Mouse (Mus musculus): ENCODE measurements at regions not wholly inside any gene's neighbourhood (a gene's known extent, or its start where the extent isn't known, plus 50 kb on each side); places are given as distances from the start of the nearest gene placed in this dataset.

DNA sequence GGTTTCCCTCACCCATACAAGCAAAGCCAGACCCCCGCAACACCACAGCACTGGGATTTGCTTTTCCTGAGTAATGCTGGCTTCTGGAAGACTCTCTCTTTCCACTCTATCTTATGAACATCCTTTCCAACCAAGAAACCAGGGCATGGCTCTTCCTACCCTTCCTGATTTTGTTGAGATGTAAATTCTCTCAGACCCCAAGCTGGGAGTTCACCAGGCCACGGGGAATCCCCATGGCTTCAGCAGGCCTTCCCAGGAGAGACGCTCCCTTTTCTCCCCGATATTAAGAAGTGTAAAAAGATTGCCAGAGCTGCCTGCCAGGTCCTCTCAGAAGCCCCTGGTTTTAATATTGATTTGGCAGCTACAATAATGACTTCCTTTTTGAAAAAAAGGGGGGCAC lies 146.3 kb upstream of the Tbx3 start:
- Histone ChIP-seq H3K4me3 (replicated peaks) (no peak overlapping the region), H3K36me3 (no peaks in the 10 kb centered on the region), H3K27ac (no peak overlapping the region), H3K9ac (no peak overlapping the region), H3K9me3 (no peaks in the 10 kb centered on the region), H3K4me2 (no peak overlapping the region), H3K4me1 (no peaks in the 10 kb centered on the region), H3K27me3 (replicated peaks) (0 out of 2 replicates have a peak, but pooled peaks cover 2% of the 10 kb centered on the region)
- ATAC-seq (ENCODE audit: insufficient read depth, low FRiP score, low read depth), result no peak
- WGBS, result 40% methylated on average over 4 of the region's 4 CpGs

DNA sequence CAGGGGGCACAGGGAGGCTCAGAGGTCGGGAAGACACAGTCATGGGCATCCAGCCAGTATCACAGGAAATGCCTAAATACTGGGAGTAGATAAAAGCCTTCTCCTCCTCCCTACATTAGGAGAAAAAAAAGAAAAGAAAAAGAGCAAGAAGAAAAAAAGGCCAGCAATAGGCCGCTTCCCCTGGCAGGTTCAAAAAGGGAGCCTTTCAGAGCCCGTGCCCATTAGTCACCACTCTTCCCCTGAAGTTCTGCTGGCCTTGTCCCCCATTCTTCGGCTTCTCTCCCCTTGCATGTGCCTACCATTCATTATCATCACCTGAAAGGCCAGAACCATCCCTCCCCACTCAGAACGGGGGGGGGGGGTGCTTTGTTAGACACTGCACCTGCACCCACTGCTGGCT lies 144.5 kb upstream of the Tbx3 start:
- Histone ChIP-seq H3K36me3 (no peaks in the 10 kb centered on the region), H3K4me3 (replicated peaks) (no peak overlapping the region), H3K4me2 (no peak overlapping the region), H3K27ac (no peak overlapping the region), H3K4me1 (no peaks in the 10 kb centered on the region; the same call in 1 of the 2 replicates), H3K9me3 (no peaks in the 10 kb centered on the region), H3K27me3 (replicated peaks) (0 out of 2 replicates have a peak, but pooled peaks cover 2% of the 10 kb centered on the region), H3K9ac (no peak overlapping the region)
- 62% methylated on average over 5 of the region's 5 CpGs for WGBS
- no peak for ATAC-seq (ENCODE audit: insufficient read depth, low FRiP score, low read depth)

DNA sequence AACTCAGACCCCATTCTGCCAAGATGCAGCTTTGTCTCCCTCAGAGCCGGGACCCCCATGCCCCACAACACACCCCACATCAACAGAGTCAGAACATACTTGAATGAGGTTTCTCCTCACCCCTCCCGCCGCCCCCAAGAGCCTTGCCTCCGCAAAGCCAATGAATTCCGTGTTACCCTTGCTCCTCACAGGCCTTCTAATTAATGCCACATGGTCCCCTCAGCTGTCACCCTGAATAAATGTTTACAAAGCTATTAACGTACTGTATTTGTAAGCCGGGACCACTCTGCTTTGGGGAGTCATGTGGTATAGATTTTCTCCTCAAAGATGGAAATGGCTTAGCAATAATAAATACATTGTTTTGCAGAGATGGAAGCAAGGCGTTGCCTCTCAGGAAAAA lies 140.5 kb upstream of the Tbx3 start:
- ATAC-seq (ENCODE audit: insufficient read depth, low FRiP score, low read depth), result no peak
- no peaks in the 10 kb centered on the region; the same call in 1 of the 2 replicates for H3K4me1 ChIP-seq
- H3K9ac ChIP-seq, result no peak overlapping the region
- 0 out of 2 replicates have a peak, but pooled peaks cover 2% of the 10 kb centered on the region for H3K27me3 ChIP-seq (replicated peaks)
- no peak overlapping the region for H3K4me2 ChIP-seq
- H3K9me3 ChIP-seq, result no peaks in the 10 kb centered on the region
- no peaks in the 10 kb centered on the region for H3K36me3 ChIP-seq
- H3K4me3 ChIP-seq (replicated peaks), result no peak overlapping the region
- H3K27ac ChIP-seq, result no peak overlapping the region
- 35% methylated on average over 8 of the region's 8 CpGs for WGBS

DNA sequence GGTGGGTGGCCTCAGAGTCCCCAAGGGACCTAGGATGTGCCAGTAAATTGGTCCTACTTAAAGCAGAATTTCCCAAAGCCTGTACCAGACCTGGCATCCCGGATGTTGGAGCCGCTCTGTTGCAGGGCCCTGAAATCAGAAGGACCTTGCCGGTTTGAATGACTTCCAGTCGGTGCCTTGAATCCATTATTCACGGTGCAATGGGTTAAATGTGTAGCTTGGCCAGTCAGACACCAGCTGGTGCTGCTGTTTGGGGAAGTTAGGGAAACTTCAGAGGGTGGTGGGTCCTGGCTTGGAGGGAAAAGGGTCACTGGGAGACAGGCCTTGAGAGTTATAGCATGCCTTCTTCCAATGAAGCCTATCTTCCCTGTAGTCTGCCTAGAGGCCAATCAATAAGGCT lies 135.5 kb upstream of the Tbx3 start:
- 80% methylated on average over 5 of the region's 5 CpGs for WGBS
- Histone ChIP-seq H3K36me3 (no peaks in the 10 kb centered on the region), H3K4me3 (replicated peaks) (no peak overlapping the region), H3K27me3 (replicated peaks) (no peaks in the 10 kb centered on the region), H3K27ac (no peak overlapping the region), H3K4me2 (no peak overlapping the region), H3K9me3 (no peaks in the 10 kb centered on the region), H3K9ac (no peak overlapping the region), H3K4me1 (no peaks in the 10 kb centered on the region; the same call in 1 of the 2 replicates)
- no peak for ATAC-seq (ENCODE audit: insufficient read depth, low FRiP score, low read depth)

DNA sequence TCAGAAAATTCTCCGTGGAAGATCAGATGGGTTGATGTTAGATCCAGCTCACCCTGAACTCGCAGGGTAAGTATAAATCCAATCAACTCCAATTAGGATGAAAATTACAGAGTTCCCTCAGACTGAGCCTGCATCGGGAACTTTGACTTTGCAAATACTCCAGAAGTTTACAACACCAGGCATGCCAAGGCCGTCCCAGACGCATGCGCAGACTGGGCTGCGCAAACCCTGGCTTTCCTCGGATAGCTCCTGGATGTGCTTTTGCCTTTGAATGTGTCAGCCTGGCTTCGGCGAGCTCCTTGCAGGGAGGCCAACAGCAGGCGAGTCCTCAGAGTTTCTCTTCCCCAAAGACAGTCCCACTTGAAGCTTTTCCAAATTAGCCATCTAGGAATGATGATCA lies 127.6 kb upstream of the Tbx3 start:
- no peak for ATAC-seq (ENCODE audit: insufficient read depth, low FRiP score, low read depth)
- 84% methylated on average over 11 of the region's 11 CpGs for WGBS
- H3K9me3 ChIP-seq, result no peaks in the 10 kb centered on the region
- no peaks in the 10 kb centered on the region for H3K36me3 ChIP-seq
- H3K27ac ChIP-seq, result no peak overlapping the region
- H3K4me2 ChIP-seq, result no peak overlapping the region
- H3K9ac ChIP-seq, result no peak overlapping the region
- no peaks in the 10 kb centered on the region; the same call in 1 of the 2 replicates for H3K27me3 ChIP-seq (replicated peaks)
- H3K4me3 ChIP-seq (replicated peaks), result no peak overlapping the region
- H3K4me1 ChIP-seq, result no peaks in the 10 kb centered on the region

DNA sequence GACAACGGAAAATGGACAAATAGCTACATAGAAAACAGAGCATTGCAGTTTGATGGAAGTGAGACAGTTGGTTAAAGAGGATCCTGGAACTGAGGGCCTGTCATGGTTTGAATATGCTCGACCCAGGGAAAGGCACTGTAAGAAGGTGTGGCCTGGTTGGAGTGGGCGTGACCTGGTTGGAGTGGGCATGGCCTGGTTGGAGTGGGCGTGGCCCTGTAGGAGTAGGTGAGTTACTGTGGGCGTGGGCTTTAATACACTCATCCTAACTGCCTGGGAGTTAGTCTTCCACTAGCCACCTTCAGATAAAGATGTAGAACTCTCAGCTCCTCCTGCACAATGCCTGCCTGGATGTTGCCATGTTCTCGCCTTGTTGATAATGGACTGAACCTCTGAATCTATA lies 126.8 kb upstream of the Tbx3 start:
- H3K4me2 ChIP-seq, result no peak overlapping the region
- H3K4me3 ChIP-seq (replicated peaks), result no peak overlapping the region
- H3K36me3 ChIP-seq, result no peaks in the 10 kb centered on the region
- H3K27me3 ChIP-seq (replicated peaks), result no peaks in the 10 kb centered on the region; the same call in 1 of the 2 replicates
- no peak for ATAC-seq (ENCODE audit: insufficient read depth, low FRiP score, low read depth)
- no peaks in the 10 kb centered on the region for H3K4me1 ChIP-seq
- H3K27ac ChIP-seq, result no peak overlapping the region
- H3K9me3 ChIP-seq, result no peaks in the 10 kb centered on the region
- 91% methylated on average over 6 of the region's 6 CpGs for WGBS
- no peak overlapping the region for H3K9ac ChIP-seq

DNA sequence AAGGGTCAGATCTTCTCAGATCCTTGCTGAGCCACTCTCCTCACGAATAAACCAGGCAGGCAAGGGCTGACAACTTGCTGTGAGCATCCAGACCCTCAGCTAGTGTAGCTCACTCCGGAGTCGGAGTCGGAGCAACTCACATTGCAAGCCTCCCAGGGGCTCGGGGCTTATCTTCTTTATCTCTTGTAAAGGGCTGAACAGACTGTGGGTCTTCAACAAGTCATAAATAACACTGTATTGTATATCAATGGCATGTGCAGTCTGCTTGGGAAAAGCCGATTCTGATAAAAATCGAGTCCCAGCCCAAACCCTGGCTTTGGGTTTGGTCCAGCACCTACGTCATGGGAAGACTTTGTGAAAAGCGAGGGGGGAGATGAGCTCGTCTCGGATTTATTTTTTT lies 125.8 kb upstream of the Tbx3 start:
- Histone ChIP-seq H3K27me3 (replicated peaks) (no peaks in the 10 kb centered on the region; the same call in 1 of the 2 replicates), H3K4me3 (replicated peaks) (no peak overlapping the region), H3K4me1 (no peaks in the 10 kb centered on the region), H3K27ac (no peak overlapping the region), H3K4me2 (no peak overlapping the region), H3K9me3 (no peaks in the 10 kb centered on the region), H3K36me3 (no peaks in the 10 kb centered on the region), H3K9ac (no peak overlapping the region)
- ATAC-seq (ENCODE audit: insufficient read depth, low FRiP score, low read depth), result no peak
- WGBS, result 59% methylated on average over 11 of the region's 11 CpGs

DNA sequence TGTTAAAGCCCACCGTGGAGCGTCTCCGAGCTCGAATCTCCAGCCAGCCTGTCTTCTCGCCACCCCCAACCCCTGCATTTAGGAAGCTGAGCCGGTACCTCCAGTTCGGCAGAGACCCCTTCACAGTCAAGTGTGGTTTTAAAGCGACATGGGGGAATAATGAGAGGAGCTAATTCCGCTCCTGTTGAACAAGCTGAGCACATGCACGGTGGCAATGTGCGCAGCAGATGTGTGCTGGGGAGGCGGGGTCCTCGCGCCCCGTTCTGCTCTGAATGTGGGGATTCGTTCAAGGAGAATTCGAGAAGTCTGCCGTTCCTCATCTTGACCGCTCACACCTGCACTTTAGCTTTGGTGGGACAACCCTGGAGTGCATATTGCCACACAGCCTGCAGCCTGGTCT lies 123.4 kb upstream of the Tbx3 start:
- ATAC-seq (ENCODE audit: insufficient read depth, low FRiP score, low read depth), result no peak
- Histone ChIP-seq H3K4me1 (no peaks in the 10 kb centered on the region), H3K4me3 (replicated peaks) (no peak overlapping the region), H3K9me3 (no peaks in the 10 kb centered on the region), H3K27me3 (replicated peaks) (no peaks in the 10 kb centered on the region; the same call in 1 of the 2 replicates), H3K27ac (no peak overlapping the region), H3K36me3 (no peaks in the 10 kb centered on the region), H3K4me2 (no peak overlapping the region), H3K9ac (no peak overlapping the region)
- 74% methylated on average over 19 of the region's 19 CpGs for WGBS

DNA sequence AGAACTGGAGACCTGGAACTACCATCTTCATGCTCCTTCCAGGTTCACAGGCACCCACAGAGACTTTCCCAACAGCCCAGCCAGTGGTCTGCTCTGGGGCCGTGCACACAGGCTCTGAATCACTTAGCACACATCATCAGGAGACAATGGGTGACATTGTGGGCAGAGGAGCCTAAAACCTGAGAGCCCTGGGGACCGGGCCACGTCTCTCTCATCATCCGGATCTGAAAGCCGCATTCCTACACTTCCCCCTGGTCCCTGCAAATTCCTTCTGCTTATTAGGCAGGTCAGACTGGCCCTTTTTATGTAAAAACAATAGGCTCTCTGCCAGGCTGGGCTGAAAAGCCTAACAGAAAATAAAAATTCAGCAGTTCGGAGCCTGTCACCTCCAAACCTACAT lies 119.6 kb upstream of the Tbx3 start:
- Histone ChIP-seq H3K9me3 (no peaks in the 10 kb centered on the region), H3K27me3 (replicated peaks) (no peaks in the 10 kb centered on the region; the same call in 1 of the 2 replicates), H3K4me3 (replicated peaks) (no peak overlapping the region), H3K4me2 (no peak overlapping the region), H3K27ac (no peak overlapping the region), H3K9ac (no peak overlapping the region), H3K4me1 (no peaks in the 10 kb centered on the region), H3K36me3 (no peaks in the 10 kb centered on the region)
- no peak for ATAC-seq (ENCODE audit: insufficient read depth, low FRiP score, low read depth)
- WGBS, result 55% methylated on average over 6 of the region's 6 CpGs

DNA sequence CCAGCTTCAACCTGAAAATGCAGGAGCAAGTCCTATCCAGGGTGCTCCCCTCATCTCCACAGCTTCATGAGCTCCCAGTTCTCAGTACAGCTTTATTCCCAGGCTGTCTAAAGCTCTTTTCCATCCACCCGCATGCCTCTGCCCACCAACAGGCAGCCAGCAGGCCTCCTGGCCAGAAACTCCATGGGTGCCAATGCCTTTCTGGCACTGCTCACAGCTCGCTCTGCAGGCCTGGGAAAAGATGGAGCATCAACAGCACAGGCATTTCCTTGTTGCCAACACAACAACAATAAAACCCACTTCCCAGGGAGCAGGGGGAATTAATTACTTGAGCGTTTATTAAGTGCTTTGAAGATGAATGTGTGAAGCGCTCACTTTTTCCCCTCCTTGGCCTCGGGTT lies 117.0 kb upstream of the Tbx3 start:
- Histone ChIP-seq H3K9me3 (no peaks in the 10 kb centered on the region), H3K4me3 (replicated peaks) (no peak overlapping the region), H3K36me3 (no peaks in the 10 kb centered on the region), H3K4me1 (no peaks in the 10 kb centered on the region), H3K4me2 (no peak overlapping the region), H3K27ac (no peak overlapping the region), H3K27me3 (replicated peaks) (no peaks in the 10 kb centered on the region), H3K9ac (no peak overlapping the region)
- WGBS, result 58% methylated on average over 5 of the region's 5 CpGs
- no peak for ATAC-seq (ENCODE audit: insufficient read depth, low FRiP score, low read depth)

DNA sequence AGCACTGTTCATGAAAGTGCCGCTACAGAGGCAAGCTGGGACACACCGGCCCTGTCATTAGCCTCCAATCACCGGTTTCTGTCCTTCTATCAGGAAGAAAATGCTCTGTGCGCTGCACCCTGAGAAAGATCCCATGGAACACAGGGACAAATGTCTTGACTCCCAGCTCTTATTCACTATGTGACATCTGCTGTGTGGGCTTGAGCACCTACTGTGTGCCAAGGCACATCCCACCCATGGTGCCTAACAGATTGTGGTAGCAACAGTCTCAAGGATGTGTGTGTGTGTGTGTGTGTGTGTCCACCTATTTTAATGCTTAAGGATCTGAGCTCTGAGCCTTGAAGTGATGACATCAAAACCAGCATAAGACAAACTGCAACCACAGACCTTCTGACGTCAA lies 113.4 kb upstream of the Tbx3 start:
- no peak overlapping the region for H3K4me2 ChIP-seq
- no peaks in the 10 kb centered on the region for H3K9me3 ChIP-seq
- no peak for ATAC-seq (ENCODE audit: insufficient read depth, low FRiP score, low read depth)
- no peaks in the 10 kb centered on the region for H3K4me1 ChIP-seq
- 69% methylated on average over 5 of the region's 5 CpGs for WGBS
- H3K27ac ChIP-seq, result no peak overlapping the region
- no peak overlapping the region for H3K9ac ChIP-seq
- no peaks in the 10 kb centered on the region for H3K36me3 ChIP-seq
- H3K27me3 ChIP-seq (replicated peaks), result no peaks in the 10 kb centered on the region
- no peak overlapping the region for H3K4me3 ChIP-seq (replicated peaks)

DNA sequence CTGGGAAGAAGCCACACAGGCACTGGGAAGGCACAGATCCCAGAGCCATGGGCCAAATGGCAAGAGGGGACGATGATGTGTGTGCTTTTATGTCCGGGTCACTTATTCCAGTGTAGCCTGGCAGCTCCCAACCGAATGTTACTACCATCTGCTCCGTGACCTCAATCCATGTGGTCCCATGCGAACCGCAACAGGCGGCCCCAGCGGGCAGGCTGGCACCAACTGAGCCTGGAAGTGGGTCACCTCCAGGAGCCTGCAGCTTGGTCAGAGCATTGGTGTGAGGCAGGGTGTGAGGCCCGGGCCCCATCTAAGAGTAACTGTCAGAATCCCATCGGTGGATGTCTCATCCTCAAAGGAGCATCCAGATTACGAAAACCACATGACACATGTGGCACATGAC lies 110.8 kb upstream of the Tbx3 start:
- Histone ChIP-seq H3K9me3 (no peaks in the 10 kb centered on the region), H3K27ac (no peak overlapping the region), H3K27me3 (replicated peaks) (no peaks in the 10 kb centered on the region; the same call in 1 of the 2 replicates), H3K4me3 (replicated peaks) (no peak overlapping the region), H3K4me1 (peaks cover 9% of the 10 kb centered on the region), H3K9ac (no peak overlapping the region), H3K36me3 (no peaks in the 10 kb centered on the region), H3K4me2 (no peak overlapping the region)
- 90% methylated on average over 11 of the region's 11 CpGs for WGBS
- ATAC-seq (ENCODE audit: insufficient read depth, low FRiP score, low read depth), result no peak

DNA sequence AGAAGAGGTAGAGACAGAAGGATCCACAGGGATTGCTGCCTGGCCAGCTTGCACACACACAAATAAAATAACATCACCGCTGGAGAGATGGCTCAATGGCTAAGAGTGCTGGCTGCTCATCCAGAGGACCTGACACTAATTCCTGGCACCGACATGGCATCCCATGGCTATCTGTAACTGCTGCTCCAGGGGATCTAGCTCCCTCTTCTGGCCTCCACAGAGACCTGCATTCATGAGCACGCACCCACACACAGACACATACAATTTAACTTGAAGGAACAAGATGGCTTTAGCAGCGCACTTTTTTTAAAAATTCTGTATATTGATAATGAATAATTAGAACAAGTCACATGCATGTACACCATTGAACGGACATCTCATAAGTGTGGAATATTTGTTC lies 110.1 kb upstream of the Tbx3 start:
- Histone ChIP-seq H3K9ac (no peak overlapping the region), H3K4me2 (no peak overlapping the region), H3K27me3 (replicated peaks) (no peaks in the 10 kb centered on the region; the same call in 1 of the 2 replicates), H3K36me3 (no peaks in the 10 kb centered on the region), H3K4me1 (peaks cover 9% of the 10 kb centered on the region), H3K4me3 (replicated peaks) (no peak overlapping the region), H3K27ac (no peak overlapping the region), H3K9me3 (no peaks in the 10 kb centered on the region)
- WGBS, result 98% methylated on average over 5 of the region's 5 CpGs
- ATAC-seq (ENCODE audit: insufficient read depth, low FRiP score, low read depth), result no peak
